Mouse (Mus musculus) embryonic facial prominence, embryonic 10.5 days (tissue): Measurements from ENCODE around the gene Tctn1. TPM values are rescaled to one million over a fixed set of nuclear protein-coding genes. Genes with fewer than 3 reads are reported as not detected.

Source experiments
- DNase-seq: peaks from one replicate; pipeline ENCODE4 v3.0.0-alpha.2; 2017; ENCODE audit warnings: low spot score
- H3K27ac ChIP-seq: fragments of 300-500 bp; sonication (generic); replicated peaks from 2 replicates; pipeline ENCODE4 v1.5.1; 2016; ENCODE audit warnings: mild to moderate bottlenecking
- H3K27me3 ChIP-seq: fragments of 300-500 bp; sonication (generic); replicated peaks from 2 replicates; pipeline ENCODE4 v1.6.1; 2016; ENCODE audit warnings: low read depth, mild to moderate bottlenecking; ENCODE audit not compliant: poor library complexity, severe bottlenecking
- H3K36me3 ChIP-seq: fragments of 300-500 bp; sonication (generic); replicated peaks from 2 replicates; pipeline ENCODE4 v1.6.1; 2016; ENCODE audit warnings: mild to moderate bottlenecking, moderate library complexity
- H3K4me1 ChIP-seq: fragments of 300-500 bp; sonication (generic); 2 replicates; pipeline ENCODE4 v1.6.1; 2016
- H3K4me3 ChIP-seq: fragments of 300-500 bp; sonication (generic); 2 replicates; pipeline ENCODE4 v1.5.1; 2016; ENCODE audit warnings: mild to moderate bottlenecking, moderate library complexity
- H3K9me3 ChIP-seq: fragments of 300-500 bp; sonication (generic); 2 replicates; pipeline ENCODE4 v1.6.1; 2016; ENCODE audit warnings: mild to moderate bottlenecking
- WGBS: fragments of 180-500 bp; shearing (Covaris S2); methylation state at CpG from one replicate; pipeline ENCODE4 v1.1.7; 2016; 5-methylcytosine and 5-hydroxymethylcytosine counted together
- polyA plus RNA-seq: library from polyadenylated mRNA; unstranded; fragments of >200 nt; fragmentation: Nextera tagmentation; extraction: Ambion mirVana; gene quantifications from 2 replicates; pipeline ENCODE4 v1.2.1, GENCODE M21; 2016

Gene Tctn1
- polyA plus RNA-seq, 1 experiment from 2014 or later = 5.5 TPM

DNA sequence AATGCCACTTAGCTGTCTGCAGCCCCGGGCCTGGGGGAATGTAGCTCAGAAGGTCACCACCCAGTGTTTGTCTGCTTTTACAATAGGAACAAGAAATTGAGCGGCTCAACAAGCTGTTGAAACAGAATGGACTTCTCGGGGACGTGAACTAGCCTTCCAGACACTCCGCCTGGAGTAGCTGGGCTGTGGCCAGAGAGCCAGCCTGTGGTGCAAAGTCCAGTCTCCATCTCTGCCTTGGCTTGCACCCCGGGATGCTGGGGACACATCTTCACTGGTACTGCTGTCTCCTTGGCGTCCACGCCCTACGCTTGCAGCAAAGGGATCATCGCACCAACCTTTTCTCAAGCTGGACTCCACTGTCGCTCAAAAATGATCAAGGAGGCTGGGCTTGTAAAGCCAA lies 23.7 kb downstream of the Tctn1 start:
- no peak overlapping the region for H3K27ac ChIP-seq
- H3K36me3 ChIP-seq = peaks cover 67% of the 10 kb centered on the region
- no peak overlapping the region for H3K4me3 ChIP-seq
- DNase-seq = no peak
- H3K27me3 ChIP-seq = no peaks in the 10 kb centered on the region
- no peaks in the 10 kb centered on the region for H3K9me3 ChIP-seq
- 90% methylated on average over 11 of the region's 11 CpGs for WGBS
- peaks cover 20% of the 10 kb centered on the region for H3K4me1 ChIP-seq

DNA sequence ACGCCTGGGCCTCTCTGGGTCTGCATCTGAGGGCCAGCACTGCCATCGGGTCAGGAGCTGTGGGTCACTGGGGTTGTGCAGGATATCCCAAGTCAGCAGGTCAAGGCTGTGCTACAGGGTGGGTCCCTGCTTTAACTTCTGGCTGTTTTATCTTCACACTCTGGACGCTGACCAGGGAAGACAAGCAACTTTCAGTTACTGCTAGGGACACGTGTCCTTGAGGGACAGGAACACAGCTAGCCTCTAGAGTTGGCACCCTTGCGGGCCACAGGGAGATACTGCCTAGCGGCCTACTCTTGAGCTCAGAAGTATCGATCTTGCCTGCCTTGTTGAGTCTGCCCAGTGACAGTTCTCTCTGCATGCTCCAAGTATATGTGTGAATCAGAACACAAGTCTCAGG lies 24.6 kb downstream of the Tctn1 start:
- no peak overlapping the region for H3K4me3 ChIP-seq
- no peaks in the 10 kb centered on the region for H3K27me3 ChIP-seq
- H3K36me3 ChIP-seq = peaks cover 63% of the 10 kb centered on the region
- H3K4me1 ChIP-seq = peaks cover 29% of the 10 kb centered on the region
- DNase-seq = no peak
- no peaks in the 10 kb centered on the region for H3K9me3 ChIP-seq
- 72% methylated on average over 7 of the region's 7 CpGs for WGBS
- no peak overlapping the region for H3K27ac ChIP-seq

DNA sequence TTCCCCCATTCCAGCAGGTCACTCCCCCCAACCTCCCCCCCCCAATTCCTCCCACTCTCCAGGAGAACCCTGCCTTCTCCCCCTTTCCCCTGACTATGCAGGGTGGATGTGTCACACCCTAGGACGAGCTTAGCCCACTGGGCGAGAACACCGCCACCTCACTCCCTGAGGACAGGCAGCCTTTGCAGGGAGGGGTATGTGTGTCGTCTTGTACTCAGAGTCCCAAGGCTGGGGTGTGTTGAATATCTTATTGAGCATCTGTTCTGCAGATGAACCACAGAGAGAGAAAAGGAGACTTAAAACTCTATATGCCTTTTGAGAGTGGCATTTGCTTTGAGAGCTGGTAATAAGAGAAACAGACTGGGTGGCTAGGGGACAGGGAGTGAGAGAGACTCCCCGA lies 27.1 kb downstream of the Tctn1 start:
- Histone ChIP-seq H3K27ac (no peak overlapping the region), H3K36me3 (peaks cover 53% of the 10 kb centered on the region), H3K27me3 (no peaks in the 10 kb centered on the region), H3K4me3 (no peak overlapping the region), H3K9me3 (no peaks in the 10 kb centered on the region), H3K4me1 (peaks cover 42% of the 10 kb centered on the region)
- DNase-seq = no peak
- 78% methylated on average over 5 of the region's 5 CpGs for WGBS

DNA sequence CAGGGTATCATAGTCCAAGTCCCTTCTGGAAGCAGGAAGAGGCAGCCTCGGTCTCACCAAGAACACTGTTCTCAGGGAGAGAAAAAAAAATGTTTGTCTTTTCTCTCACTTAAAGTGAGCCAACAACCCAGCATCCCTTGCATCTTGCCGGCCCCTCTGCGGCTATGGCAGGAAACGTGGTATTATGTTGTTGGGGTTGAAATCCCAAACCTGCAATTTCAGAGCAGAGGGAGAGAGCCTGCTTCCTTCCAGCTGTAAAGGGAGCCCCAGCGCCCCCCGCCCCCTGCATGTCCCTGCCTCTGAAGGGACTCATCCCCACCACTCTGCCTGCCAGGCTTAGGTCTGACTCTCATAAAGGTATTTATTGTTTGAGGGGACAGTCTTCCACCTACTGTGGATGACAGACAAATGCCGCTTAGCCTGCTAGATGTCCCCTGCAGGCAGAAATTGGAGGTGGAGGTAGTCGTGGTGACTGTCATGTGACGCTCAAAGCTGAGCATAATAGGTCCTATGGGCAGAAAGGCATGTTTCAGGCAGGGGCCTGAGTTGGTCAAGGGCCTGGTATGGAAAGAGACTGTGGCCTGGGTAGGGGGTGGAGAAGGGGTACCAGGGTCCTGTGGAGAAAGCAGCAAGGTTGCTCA lies 28.9 kb downstream of the Tctn1 start:
- WGBS = 49% methylated on average over 9 of the region's 9 CpGs
- peak; percentile 35 for DNase-seq
- H3K4me1 ChIP-seq = peaks cover 44% of the 10 kb centered on the region
- H3K36me3 ChIP-seq = peaks cover 37% of the 10 kb centered on the region
- H3K27ac ChIP-seq = peak overlapping the region; percentile 61
- H3K4me3 ChIP-seq = no peak overlapping the region
- no peaks in the 10 kb centered on the region for H3K27me3 ChIP-seq
- no peaks in the 10 kb centered on the region for H3K9me3 ChIP-seq

DNA sequence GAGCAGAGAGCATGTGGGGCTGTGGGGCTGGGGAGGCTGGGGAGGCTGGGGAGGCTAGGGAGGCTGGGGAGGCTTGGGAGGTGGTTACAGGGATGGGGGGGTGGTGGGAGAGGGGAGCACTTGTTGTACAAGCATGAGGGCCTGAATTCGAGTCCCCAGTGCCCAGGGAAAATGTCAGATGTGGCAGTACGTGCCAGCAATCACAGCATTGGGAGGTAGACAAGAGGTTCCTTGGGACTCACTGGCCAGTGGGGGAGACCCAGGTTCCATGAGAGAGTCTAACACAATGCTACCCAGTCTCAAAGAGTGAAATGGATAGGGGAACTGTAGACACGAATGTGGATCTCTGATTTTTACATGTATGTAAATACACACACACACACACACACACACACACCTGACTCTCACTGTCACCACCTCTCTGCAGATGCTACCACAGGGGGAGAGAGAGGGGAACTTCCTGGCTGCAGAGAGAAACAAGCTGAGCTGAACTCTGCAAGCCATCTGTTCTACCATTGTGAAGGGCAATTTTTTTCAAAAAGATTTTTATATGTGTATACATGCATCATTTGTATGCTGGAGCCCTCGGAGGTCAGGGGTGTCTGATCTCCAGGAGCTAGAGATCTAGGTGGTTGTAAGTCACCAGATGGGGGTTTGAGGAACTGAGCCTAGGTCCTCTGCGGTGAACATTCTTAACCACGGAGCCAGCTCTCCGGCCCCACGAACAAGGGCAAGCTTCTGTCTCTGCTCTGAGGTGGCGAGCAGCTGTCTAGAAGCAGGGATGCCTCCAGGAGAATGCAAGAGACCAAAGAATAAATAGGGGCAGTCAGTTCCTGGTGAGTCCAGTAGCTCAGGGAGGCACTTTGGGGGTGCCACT lies 29.7 kb downstream of the Tctn1 start:
- H3K27me3 ChIP-seq = no peaks in the 10 kb centered on the region
- WGBS = 76% methylated on average over 9 of the region's 9 CpGs
- H3K9me3 ChIP-seq = no peaks in the 10 kb centered on the region
- no peak for DNase-seq
- H3K4me3 ChIP-seq = no peak overlapping the region
- H3K4me1 ChIP-seq = peaks cover 40% of the 10 kb centered on the region
- H3K36me3 ChIP-seq = peaks cover 32% of the 10 kb centered on the region
- H3K27ac ChIP-seq = peak overlapping the region; percentile 61

DNA sequence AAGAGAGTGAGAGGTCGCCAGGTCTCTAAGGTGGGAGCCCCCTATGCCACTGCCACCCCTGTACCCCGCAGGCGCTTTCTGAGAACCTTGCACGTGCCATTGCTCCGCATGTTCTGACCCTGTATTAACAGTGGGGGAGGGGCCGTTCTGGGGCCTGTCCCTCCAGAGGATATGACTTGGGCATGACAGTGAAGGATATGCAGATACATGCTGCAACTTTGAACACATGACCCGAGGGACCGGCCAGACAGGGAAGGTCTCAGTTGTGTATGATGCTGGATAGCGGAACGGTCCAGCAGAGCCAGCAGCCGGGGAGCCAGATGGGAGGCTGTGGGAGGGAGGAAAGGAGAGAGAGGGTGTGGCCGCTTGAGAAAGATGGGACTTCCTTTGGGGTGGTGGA lies 30.6 kb downstream of the Tctn1 start:
- peaks cover 32% of the 10 kb centered on the region for H3K4me1 ChIP-seq
- H3K27ac ChIP-seq = no peak overlapping the region
- DNase-seq = no peak
- H3K4me3 ChIP-seq = no peak overlapping the region
- H3K9me3 ChIP-seq = no peaks in the 10 kb centered on the region
- H3K36me3 ChIP-seq = peaks cover 25% of the 10 kb centered on the region
- 88% methylated on average over 12 of the region's 12 CpGs for WGBS
- H3K27me3 ChIP-seq = no peaks in the 10 kb centered on the region

DNA sequence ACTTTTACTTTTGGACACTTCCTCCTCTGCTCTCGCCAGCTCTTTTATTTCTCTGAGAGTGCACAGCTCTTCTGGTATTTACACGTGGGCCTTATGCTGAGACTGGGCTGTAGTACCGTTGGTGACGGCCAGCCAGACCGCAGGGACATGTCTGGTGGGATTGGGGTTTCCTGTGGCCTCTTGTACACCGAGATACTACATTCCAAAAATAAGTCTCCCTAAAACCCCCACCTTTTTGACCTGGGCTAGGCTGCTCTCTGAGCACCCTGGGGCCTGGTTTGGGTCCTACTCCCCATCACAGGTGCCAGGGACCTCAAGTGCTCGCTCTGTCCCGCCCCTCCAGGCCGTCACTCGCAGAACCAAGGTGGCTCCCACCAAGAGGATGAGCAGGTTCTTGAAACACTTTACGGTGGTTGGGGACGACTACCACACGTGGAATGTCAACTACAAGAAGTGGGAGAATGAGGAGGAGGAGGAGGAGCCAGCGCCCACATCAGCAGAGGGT lies 31.1 kb downstream of the Tctn1 start:
- 92% methylated on average over 14 of the region's 14 CpGs for WGBS
- H3K9me3 ChIP-seq = no peaks in the 10 kb centered on the region

DNA sequence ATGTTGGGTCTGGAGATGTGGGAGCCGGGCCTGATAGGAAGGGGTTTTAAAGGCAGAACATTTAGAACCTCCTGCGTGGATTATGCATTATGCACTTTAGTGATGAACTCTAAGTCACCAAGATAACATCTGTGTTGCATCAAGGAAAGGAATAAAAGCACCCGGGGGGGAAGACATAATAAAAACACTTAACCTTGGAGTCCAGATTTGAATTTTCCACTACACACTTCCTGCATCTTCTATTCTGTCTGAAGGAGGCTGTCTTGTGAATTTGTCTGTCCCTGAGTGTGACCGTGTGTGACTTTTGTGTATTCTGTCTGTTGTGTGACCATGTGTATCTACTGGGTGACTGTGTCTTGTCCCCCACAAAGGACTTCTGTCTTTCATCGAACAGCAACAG lies 32.3 kb downstream of the Tctn1 start:
- Histone ChIP-seq H3K4me1 (peaks cover 29% of the 10 kb centered on the region), H3K36me3 (peaks cover 24% of the 10 kb centered on the region), H3K9me3 (0 out of 2 replicates have a peak, but pooled peaks cover 3% of the 10 kb centered on the region), H3K4me3 (no peak overlapping the region), H3K27ac (no peak overlapping the region), H3K27me3 (no peaks in the 10 kb centered on the region)
- 84% methylated on average over 5 of the region's 5 CpGs for WGBS
- DNase-seq = no peak

More for the DNA sequence above, 31.1 kb downstream of the Tctn1 start:
- Histone ChIP-seq H3K4me3 (no peak overlapping the region), H3K4me1 (peaks cover 32% of the 10 kb centered on the region), H3K27ac (no peak overlapping the region), H3K36me3 (peaks cover 21% of the 10 kb centered on the region), H3K27me3 (no peaks in the 10 kb centered on the region)
- no peak for DNase-seq

DNA sequence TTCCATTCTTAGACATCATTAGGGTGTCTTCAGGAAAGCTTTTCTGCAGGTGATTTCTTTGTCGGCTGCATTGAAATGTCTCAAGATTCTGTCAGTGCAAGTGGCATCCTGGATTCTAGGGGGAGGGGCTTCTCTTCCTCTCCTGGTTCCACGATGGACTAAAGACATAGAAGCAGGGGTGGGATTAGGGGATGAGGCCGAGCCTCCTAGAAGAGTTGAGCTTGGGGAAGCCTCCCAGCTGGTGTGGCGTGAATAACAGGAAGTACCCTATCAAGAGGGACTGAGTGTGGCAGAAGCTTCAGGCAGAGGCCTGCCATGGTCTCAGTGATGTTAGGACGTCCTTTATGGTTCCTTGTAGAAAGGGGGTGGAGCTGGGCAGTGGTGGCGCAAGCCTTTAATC lies 32.8 kb downstream of the Tctn1 start:
- H3K4me1 ChIP-seq = peaks cover 29% of the 10 kb centered on the region
- no peak overlapping the region for H3K27ac ChIP-seq
- peaks cover 27% of the 10 kb centered on the region for H3K36me3 ChIP-seq
- no peaks in the 10 kb centered on the region for H3K27me3 ChIP-seq
- DNase-seq = no peak
- 0 out of 2 replicates have a peak, but pooled peaks cover 3% of the 10 kb centered on the region for H3K9me3 ChIP-seq
- no peak overlapping the region for H3K4me3 ChIP-seq
- WGBS = 76% methylated on average over 6 of the region's 6 CpGs

DNA sequence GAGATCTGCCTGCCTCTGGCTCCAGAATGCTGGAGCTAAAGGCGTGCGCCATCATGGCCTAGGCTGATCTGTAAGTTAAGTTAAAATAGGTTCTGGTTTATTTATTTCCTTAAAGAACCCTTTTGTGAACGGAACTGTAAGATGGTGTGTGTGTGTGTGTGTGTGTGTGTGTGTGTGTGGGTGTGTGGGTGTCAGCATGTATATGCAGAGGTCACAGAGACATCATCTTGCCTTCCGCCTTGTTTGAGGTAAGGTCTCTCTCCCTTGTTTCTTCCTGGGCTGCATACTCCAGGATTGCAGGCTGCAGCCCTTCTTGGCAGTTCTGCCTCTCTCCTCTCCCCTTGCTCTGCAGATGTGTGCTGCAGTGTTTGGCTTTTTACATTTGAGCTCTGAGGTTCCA lies 33.4 kb downstream of the Tctn1 start:
- peaks cover 27% of the 10 kb centered on the region for H3K4me1 ChIP-seq
- 93% methylated on average over 4 of the region's 4 CpGs for WGBS
- no peak for DNase-seq
- no peak overlapping the region for H3K4me3 ChIP-seq
- peaks cover 33% of the 10 kb centered on the region for H3K36me3 ChIP-seq
- 0 out of 2 replicates have a peak, but pooled peaks cover 3% of the 10 kb centered on the region for H3K9me3 ChIP-seq
- H3K27ac ChIP-seq = no peak overlapping the region
- no peaks in the 10 kb centered on the region for H3K27me3 ChIP-seq

DNA sequence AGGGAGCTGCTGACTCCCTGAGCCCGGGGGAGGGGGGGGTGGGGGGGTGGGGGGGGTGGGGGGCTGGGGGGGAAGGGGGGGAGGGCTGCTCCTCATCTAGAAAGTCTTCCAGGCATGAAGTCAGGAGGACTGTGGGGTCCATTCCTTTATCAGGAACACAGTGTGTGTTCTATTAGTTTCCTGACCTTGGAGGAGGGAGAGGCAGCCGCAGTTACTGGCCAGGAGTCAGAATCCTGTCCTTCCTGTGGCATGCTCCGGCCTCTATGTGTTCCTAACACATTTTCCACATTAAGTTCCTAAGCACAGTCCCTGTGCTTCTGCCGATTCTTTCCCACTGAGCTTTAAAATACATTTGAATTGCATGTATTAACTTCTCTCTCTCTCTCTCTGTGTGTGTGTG lies 35.5 kb downstream of the Tctn1 start:
- DNase-seq = no peak
- H3K27me3 ChIP-seq = no peaks in the 10 kb centered on the region

DNA sequence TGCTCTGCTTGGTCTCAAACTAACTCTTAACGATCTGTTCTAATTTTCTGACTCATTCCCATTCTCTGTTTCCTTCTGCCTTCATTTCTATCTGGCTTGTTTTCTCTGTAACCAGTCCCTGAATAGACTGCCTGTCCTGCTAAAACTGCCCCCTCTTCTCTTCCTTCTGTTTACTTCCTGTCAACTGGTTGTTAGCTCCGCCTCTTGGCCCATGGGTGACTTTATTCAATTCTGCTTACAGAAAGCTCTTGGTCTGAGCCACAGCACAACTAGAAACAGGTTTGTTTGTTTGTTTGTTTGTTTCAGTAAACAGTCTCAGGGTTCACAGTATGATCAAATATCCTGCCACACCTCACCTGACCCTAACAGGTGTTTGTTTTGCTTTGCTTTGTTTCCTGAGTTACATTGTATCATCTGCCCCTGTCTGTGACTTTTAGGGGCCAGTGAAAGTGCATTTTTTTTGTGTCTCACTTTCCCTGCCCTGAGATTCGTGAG lies 35.9 kb downstream of the Tctn1 start:
- H3K9me3 ChIP-seq = 0 out of 2 replicates have a peak, but pooled peaks cover 3% of the 10 kb centered on the region
- H3K36me3 ChIP-seq = peaks cover 33% of the 10 kb centered on the region
- H3K27me3 ChIP-seq = no peaks in the 10 kb centered on the region
- WGBS = 80% methylated on average over 3 of the region's 3 CpGs
- H3K4me1 ChIP-seq = peaks cover 14% of the 10 kb centered on the region
- DNase-seq = no peak
- no peak overlapping the region for H3K4me3 ChIP-seq
- H3K27ac ChIP-seq = no peak overlapping the region

More for the DNA sequence above, 35.5 kb downstream of the Tctn1 start:
- Histone ChIP-seq H3K9me3 (0 out of 2 replicates have a peak, but pooled peaks cover 3% of the 10 kb centered on the region), H3K4me1 (peaks cover 18% of the 10 kb centered on the region), H3K36me3 (peaks cover 33% of the 10 kb centered on the region), H3K4me3 (no peak overlapping the region), H3K27ac (no peak overlapping the region)
- WGBS = 80% methylated on average over 4 of the region's 4 CpGs
